16 mouse cellular contexts compared by ENCODE assay signal in genomic region chr13:3632551-3632950, GRCm38 (mm10). TPM values are rescaled to one million over a fixed set of nuclear protein-coding genes. Genes with fewer than 3 reads are reported as not detected.
DNase-seq lines count a peak whose midpoint lies in the region.
"Had no signal": no experiment of that assay in that cellular context is flagged by ENCODE, and none has a peak within 500 bp of the region (broad histone marks: within the 10 kb centered on the region; RNA-seq: fewer than 3 reads in every experiment).

No protein-coding gene starts in this region.

- DNase-seq in heart, adult 11 months: peak; percentile 31
- DNase-seq in heart, postnatal 14 days: no peak
- DNase-seq in A20 (ENCODE audit: low read depth, low spot score): peak; percentile 59
- peak; percentile 63 for DNase-seq in brain, adult 2 months (ENCODE audit: low read depth, low spot score)
- DNase-seq in telencephalon, adult 2 months (ENCODE audit: low read depth, low spot score): peak; percentile 49
- DNase-seq in T-cell, adult 2 months (ENCODE audit: low spot score): no peak
- DNase-seq in right cerebral cortex, postnatal 36 days (ENCODE audit: low spot score in 2 of 2): no peak
- DNase-seq: adrenal gland, adult 2 months; adrenal gland, postnatal 10 days; adrenal gland, postnatal 25 days; B cell, adult 2 months; cerebellum, adult 11-12 months; cerebellum, adult 2 months; cerebellum, postnatal 10 days; cerebellum, postnatal 25 days; embryo, embryonic 11 days had no signal

- intact Hi-C loops in heart, postnatal 14 days (cut with DNase I): loop anchor here (2.0 to 10.0 kb wide), 2 partner anchors 20 to 228 kb away; no protein-coding TSS in a partner anchor

RNA-seq across cellular contexts. Expression of gene Asb13, which starts 1.3 kb away (rescaled TPM):
- total RNA-seq in heart, postnatal 14 days (2021): 1 to 10 TPM; 8.9 to 9.0 TPM

RNA-seq across cellular contexts. Expression of gene Fam208b, which starts 21.6 kb away (rescaled TPM):
- 10 to 100 TPM; 13.7 to 14.9 TPM for total RNA-seq in heart, postnatal 14 days (2021)

Comparison
In these comparisons a context has a peak if more than half of its experiments do, and no peak if none do; other contexts are left out.
1. DNase-seq: peak in heart, adult 11 months (single experiment), A20 (single experiment), brain, adult 2 months (single experiment) and telencephalon, adult 2 months (single experiment); none in heart, postnatal 14 days (0 of 2), T-cell, adult 2 months (single experiment) and right cerebral cortex, postnatal 36 days (0 of 2).